Mouse (Mus musculus) heart, embryonic 13.5 days (tissue): ENCODE measurements at regions not wholly inside any gene's neighbourhood (a gene's known extent, or its start where the extent isn't known, plus 50 kb on each side); places are given as distances from the start of the nearest gene placed in this dataset.

ENCODE experiments used
- ATAC-seq: fragments of 200-750 bp; cut with Nextera tagmentation; 2 replicates; pipeline ENCODE4 v1.8.0; 2017; ENCODE audit warnings: moderate TSS enrichment; ENCODE audit not compliant: insufficient number of reproducible peaks, low FRiP score, low TSS enrichment; ENCODE audit errors: extremely low read depth
- H3K27ac ChIP-seq: fragments of 300-500 bp; sonication (generic); replicated peaks from 2 replicates; pipeline ENCODE4 v1.5.1; 2015; ENCODE audit warnings: moderate library complexity, mild to moderate bottlenecking, inconsistent platforms
- H3K27me3 ChIP-seq: fragments of 300-500 bp; sonication (generic); replicated peaks from 2 replicates; pipeline ENCODE4 v1.6.1; 2015; ENCODE audit warnings: mild to moderate bottlenecking, inconsistent platforms
- H3K36me3 ChIP-seq: fragments of 300-500 bp; sonication (generic); 2 replicates; pipeline ENCODE4 v1.6.1; 2015; ENCODE audit warnings: mild to moderate bottlenecking, inconsistent platforms
- H3K4me1 ChIP-seq: fragments of 300-500 bp; sonication (generic); 2 replicates; pipeline ENCODE4 v1.6.1; 2015; ENCODE audit warnings: inconsistent platforms
- H3K4me2 ChIP-seq: fragments of 300-500 bp; sonication (generic); 2 replicates; pipeline ENCODE4 v1.6.1; 2015; ENCODE audit warnings: inconsistent platforms, mild to moderate bottlenecking, moderate library complexity
- H3K4me3 ChIP-seq: fragments of 300-500 bp; sonication (generic); 2 replicates; pipeline ENCODE4 v1.5.1; 2015; ENCODE audit warnings: moderate library complexity, mild to moderate bottlenecking, inconsistent platforms
- H3K9ac ChIP-seq: fragments of 300-500 bp; sonication (generic); 2 replicates; pipeline ENCODE4 v1.6.1; 2015; ENCODE audit warnings: inconsistent platforms, mild to moderate bottlenecking, moderate library complexity
- H3K9me3 ChIP-seq: fragments of 300-500 bp; sonication (generic); 2 replicates; pipeline ENCODE4 v1.6.1; 2016; ENCODE audit warnings: inconsistent platforms
- WGBS: fragments of 180-500 bp; shearing (Covaris S2); methylation state at CpG from one replicate; pipeline ENCODE4 v1.1.7; 2015; ENCODE audit warnings: mixed read lengths; 5-methylcytosine and 5-hydroxymethylcytosine counted together

GRCm38 (mm10) chr9:86166362-86167067 is 298.2 kb downstream of the Ube2cbp start:
- WGBS = 60% methylated on average over 3 of the region's 3 CpGs
- ATAC-seq = no peak
- no peaks in the 10 kb centered on the region for H3K36me3 ChIP-seq
- no peaks in the 10 kb centered on the region for H3K9me3 ChIP-seq
- no peak overlapping the region for H3K9ac ChIP-seq
- H3K4me1 ChIP-seq = no peaks in the 10 kb centered on the region
- no peaks in the 10 kb centered on the region for H3K27me3 ChIP-seq
- H3K4me2 ChIP-seq = no peak overlapping the region
- no peak overlapping the region for H3K4me3 ChIP-seq
- H3K27ac ChIP-seq = no peak overlapping the region

- 66% methylated on average over 2 of the region's 2 CpGs for WGBS
- Histone ChIP-seq H3K4me1 (no peaks in the 10 kb centered on the region), H3K9ac (no peak overlapping the region), H3K4me2 (no peak overlapping the region), H3K27me3 (no peaks in the 10 kb centered on the region), H3K9me3 (no peaks in the 10 kb centered on the region), H3K4me3 (no peak overlapping the region), H3K27ac (no peak overlapping the region), H3K36me3 (no peaks in the 10 kb centered on the region)
- no peak for ATAC-seq
Measured at GRCm38 (mm10) chr9:86170756-86171155, 294.0 kb downstream of the Ube2cbp start.

- Histone ChIP-seq H3K36me3 (no peaks in the 10 kb centered on the region), H3K4me1 (no peaks in the 10 kb centered on the region), H3K9me3 (no peaks in the 10 kb centered on the region), H3K4me3 (no peak overlapping the region), H3K27ac (no peak overlapping the region), H3K27me3 (no peaks in the 10 kb centered on the region), H3K9ac (no peak overlapping the region), H3K4me2 (no peak overlapping the region)
- WGBS = 67% methylated on average over 11 of the region's 11 CpGs
- no peak for ATAC-seq
Measured at GRCm38 (mm10) chr9:86186751-86187747, 277.7 kb downstream of the Ube2cbp start.

GRCm38 (mm10) chr9:86188873-86189272 is 275.9 kb downstream of the Ube2cbp start:
- H3K36me3 ChIP-seq = no peaks in the 10 kb centered on the region
- no peak for ATAC-seq
- no peak overlapping the region for H3K4me3 ChIP-seq
- no peaks in the 10 kb centered on the region for H3K4me1 ChIP-seq
- H3K27ac ChIP-seq = no peak overlapping the region
- no peak overlapping the region for H3K4me2 ChIP-seq
- no peaks in the 10 kb centered on the region for H3K27me3 ChIP-seq
- H3K9me3 ChIP-seq = no peaks in the 10 kb centered on the region
- 31% methylated on average over 2 of the region's 2 CpGs for WGBS
- no peak overlapping the region for H3K9ac ChIP-seq

- Histone ChIP-seq H3K4me2 (no peak overlapping the region), H3K4me3 (no peak overlapping the region), H3K9ac (no peak overlapping the region), H3K27me3 (no peaks in the 10 kb centered on the region), H3K27ac (no peak overlapping the region), H3K9me3 (no peaks in the 10 kb centered on the region), H3K36me3 (no peaks in the 10 kb centered on the region), H3K4me1 (no peaks in the 10 kb centered on the region)
- WGBS = 75% methylated on average over 3 of the region's 3 CpGs
- ATAC-seq = no peak
Measured at GRCm38 (mm10) chr9:86205041-86205440, 259.7 kb downstream of the Ube2cbp start.

GRCm38 (mm10) chr9:86208334-86208925 is 256.3 kb downstream of the Ube2cbp start:
- 69% methylated on average over 5 of the region's 5 CpGs for WGBS

GRCm38 (mm10) chr9:86211267-86211666 is 253.5 kb downstream of the Ube2cbp start:
- Histone ChIP-seq H3K36me3 (no peaks in the 10 kb centered on the region), H3K4me2 (no peak overlapping the region), H3K9ac (no peak overlapping the region), H3K4me1 (no peaks in the 10 kb centered on the region), H3K4me3 (no peak overlapping the region), H3K9me3 (peaks cover 5% of the 10 kb centered on the region; the same call in 1 of the 2 replicates), H3K27me3 (no peaks in the 10 kb centered on the region), H3K27ac (no peak overlapping the region)
- ATAC-seq = no peak
- WGBS = 69% methylated on average over 3 of the region's 3 CpGs

More at GRCm38 (mm10) chr9:86208334-86208925, 256.3 kb downstream of the Ube2cbp start:
- no peak overlapping the region for H3K27ac ChIP-seq
- H3K4me3 ChIP-seq = no peak overlapping the region
- no peaks in the 10 kb centered on the region for H3K4me1 ChIP-seq
- H3K9me3 ChIP-seq = no peaks in the 10 kb centered on the region
- no peak overlapping the region for H3K9ac ChIP-seq
- H3K36me3 ChIP-seq = no peaks in the 10 kb centered on the region
- no peak overlapping the region for H3K4me2 ChIP-seq
- H3K27me3 ChIP-seq = no peaks in the 10 kb centered on the region
- ATAC-seq = no peak

- H3K4me3 ChIP-seq = no peak overlapping the region
- peaks cover 6% of the 10 kb centered on the region; the same call in 1 of the 2 replicates for H3K9me3 ChIP-seq
- ATAC-seq = no peak
- no peaks in the 10 kb centered on the region for H3K36me3 ChIP-seq
- WGBS = 78% methylated on average over 4 of the region's 4 CpGs
- H3K4me2 ChIP-seq = no peak overlapping the region
- H3K27ac ChIP-seq = no peak overlapping the region
- no peaks in the 10 kb centered on the region for H3K27me3 ChIP-seq
- no peaks in the 10 kb centered on the region for H3K4me1 ChIP-seq
- no peak overlapping the region for H3K9ac ChIP-seq
Measured at GRCm38 (mm10) chr9:86219669-86220068, 245.1 kb downstream of the Ube2cbp start.

GRCm38 (mm10) chr9:86224530-86224929 is 240.2 kb downstream of the Ube2cbp start:
- no peaks in the 10 kb centered on the region for H3K4me1 ChIP-seq
- no peaks in the 10 kb centered on the region for H3K27me3 ChIP-seq
- ATAC-seq = no peak
- H3K9ac ChIP-seq = no peak overlapping the region
- H3K27ac ChIP-seq = no peak overlapping the region
- H3K4me2 ChIP-seq = no peak overlapping the region
- 48% methylated on average over 3 of the region's 3 CpGs for WGBS
- no peaks in the 10 kb centered on the region for H3K36me3 ChIP-seq
- H3K4me3 ChIP-seq = no peak overlapping the region
- no peaks in the 10 kb centered on the region for H3K9me3 ChIP-seq

GRCm38 (mm10) chr9:86230673-86231350 is 233.9 kb downstream of the Ube2cbp start:
- H3K9me3 ChIP-seq = no peaks in the 10 kb centered on the region
- no peak overlapping the region for H3K9ac ChIP-seq
- no peak overlapping the region for H3K27ac ChIP-seq
- no peaks in the 10 kb centered on the region for H3K27me3 ChIP-seq
- no peak overlapping the region for H3K4me2 ChIP-seq
- no peaks in the 10 kb centered on the region for H3K36me3 ChIP-seq
- 66% methylated on average over 7 of the region's 7 CpGs for WGBS
- no peak overlapping the region for H3K4me3 ChIP-seq
- H3K4me1 ChIP-seq = peaks cover 12% of the 10 kb centered on the region; the same call in 1 of the 2 replicates
- no peak for ATAC-seq

- Histone ChIP-seq H3K4me2 (no peak overlapping the region), H3K9me3 (no peaks in the 10 kb centered on the region), H3K27ac (no peak overlapping the region), H3K9ac (no peak overlapping the region), H3K4me3 (no peak overlapping the region), H3K36me3 (no peaks in the 10 kb centered on the region), H3K27me3 (no peaks in the 10 kb centered on the region), H3K4me1 (peaks cover 14% of the 10 kb centered on the region; the same call in 1 of the 2 replicates)
- no peak for ATAC-seq
- 74% methylated on average over 5 of the region's 5 CpGs for WGBS
Measured at GRCm38 (mm10) chr9:86231692-86232091, 233.1 kb downstream of the Ube2cbp start.
